Mouse (Mus musculus): Measurements from ENCODE around the gene Lrit3. TPM values are rescaled to one million over a fixed set of nuclear protein-coding genes. Genes with fewer than 3 reads are reported as not detected.

Lrit3 gene
- 0.28 TPM for polyA plus RNA-seq (2014; fragmentation: Illumina TruSeq; extraction: RNeasy Lipid Tissue Mini Kit (QIAGEN cat#74804); ENCODE audit: low read depth, low replicate concordance)

GRCm38 (mm10) chr3:129803765-129804164 lies at the start of gene Lrit3:
Gene Lrit3, minus strand, starts transcription at chr3:129804030.

GRCm38 (mm10) chr3:129835388-129835934 lies 31.6 kb upstream of the Lrit3 start, which contains the start of gene Cfi:
Gene Cfi, plus strand, starts transcription at chr3:129835884.

GRCm38 (mm10) chr3:129831035-129831568 lies 27.3 kb upstream of the Lrit3 start, which contains the start of gene Gar1:
Gene Gar1, minus strand, starts transcription at chr3:129831396.

GRCm38 (mm10) chr3:129822206-129822775 lies 18.5 kb upstream of the Lrit3 start, which contains the start of gene Rrh:
Gene Rrh, minus strand, starts transcription at chr3:129822587.

GRCm38 (mm10) chr3:129754650-129755604 lies 48.9 kb downstream of the Lrit3 start, which contains the start of gene Egf:
Gene Egf, minus strand, starts transcription at chr3:129755316.

Other genes with a start within 250 kb of the Lrit3 start
- 3,062 TPM for gene Egf, start 48.7 kb downstream of the Lrit3 start, polyA plus RNA-seq (2014; fragmentation: Illumina TruSeq; extraction: RNeasy Lipid Tissue Mini Kit (QIAGEN cat#74804); ENCODE audit: low read depth, low replicate concordance)
- gene Rrh, start 18.6 kb upstream of the Lrit3 start, polyA plus RNA-seq (2014; fragmentation: Illumina TruSeq; extraction: RNeasy Lipid Tissue Mini Kit (QIAGEN cat#74804); ENCODE audit: low read depth, low replicate concordance): not detected
- gene Gar1, start 27.4 kb upstream of the Lrit3 start, polyA plus RNA-seq (2014; fragmentation: Illumina TruSeq; extraction: RNeasy Lipid Tissue Mini Kit (QIAGEN cat#74804); ENCODE audit: low read depth, low replicate concordance): 30.0 TPM
- 6.6 TPM for gene Cfi, start 31.9 kb upstream of the Lrit3 start, polyA plus RNA-seq (2014; fragmentation: Illumina TruSeq; extraction: RNeasy Lipid Tissue Mini Kit (QIAGEN cat#74804); ENCODE audit: low read depth, low replicate concordance)
- gene Pla2g12a, start 74.6 kb upstream of the Lrit3 start, polyA plus RNA-seq (2014; fragmentation: Illumina TruSeq; extraction: RNeasy Lipid Tissue Mini Kit (QIAGEN cat#74804); ENCODE audit: low read depth, low replicate concordance): 17.8 TPM
- 33.2 TPM for gene Casp6, start 97.4 kb upstream of the Lrit3 start, polyA plus RNA-seq (2014; fragmentation: Illumina TruSeq; extraction: RNeasy Lipid Tissue Mini Kit (QIAGEN cat#74804); ENCODE audit: low read depth, low replicate concordance)
- gene Mcub, start 166.2 kb upstream of the Lrit3 start, polyA plus RNA-seq (2014; fragmentation: Illumina TruSeq; extraction: RNeasy Lipid Tissue Mini Kit (QIAGEN cat#74804); ENCODE audit: low read depth, low replicate concordance): 2.6 TPM